ENCODE assay signal across 18 mouse cellular contexts in genomic region chr11:53745260-53745659, GRCm38 (mm10). TPM values are rescaled to one million over a fixed set of nuclear protein-coding genes. Genes with fewer than 3 reads are reported as not detected.
"Had no signal": no experiment of that assay in that cellular context is flagged by ENCODE, and none has a peak within 500 bp of the region (broad histone marks: within the 10 kb centered on the region; RNA-seq: fewer than 3 reads in every experiment).

No protein-coding gene starts in this region.

- H3K4me3 ChIP-seq: intestine, embryonic 15.5 days; limb, embryonic 13.5 days; liver, embryonic 15.5 days; midbrain, embryonic 12.5 days; myocyte; neural tube, embryonic 12.5 days had no signal

- ATAC-seq: intestine, embryonic 15.5 days had no signal

- H3K27ac ChIP-seq: intestine, embryonic 15.5 days; limb, embryonic 13.5 days; liver, embryonic 15.5 days; midbrain, embryonic 12.5 days; neural tube, embryonic 12.5 days had no signal

- H3K9ac ChIP-seq: intestine, embryonic 15.5 days; limb, embryonic 13.5 days; liver, embryonic 15.5 days; lung, embryonic 14.5 days; midbrain, embryonic 12.5 days; neural tube, embryonic 12.5 days had no signal

- H3K9me3 ChIP-seq: intestine, embryonic 15.5 days; limb, embryonic 13.5 days; liver, embryonic 15.5 days; midbrain, embryonic 12.5 days; neural tube, embryonic 12.5 days had no signal

- DNase-seq: kidney, adult 8-10 months; kidney, postnatal 10 days; kidney, postnatal 4 days; lung, embryonic 14.5 days; thymus, adult 18-20 months; thymus, postnatal 25 days had no signal

- H3K27me3 ChIP-seq: intestine, embryonic 15.5 days; limb, embryonic 13.5 days; liver, embryonic 15.5 days; neural tube, embryonic 12.5 days had no signal

- H3K4me1 ChIP-seq: intestine, embryonic 15.5 days; limb, embryonic 13.5 days; liver, embryonic 15.5 days; midbrain, embryonic 12.5 days; neural tube, embryonic 12.5 days had no signal

- H3K36me3 ChIP-seq: intestine, embryonic 15.5 days; limb, embryonic 13.5 days; liver, embryonic 15.5 days; midbrain, embryonic 12.5 days; neural tube, embryonic 12.5 days had no signal

- H3K4me2 ChIP-seq: intestine, embryonic 15.5 days; limb, embryonic 13.5 days; liver, embryonic 11.5 days; liver, embryonic 15.5 days; lung, embryonic 14.5 days; midbrain, embryonic 12.5 days; neural tube, embryonic 12.5 days had no signal

RNA-seq across cellular contexts. Expression of gene Il5, which starts 24.7 kb away (rescaled TPM):
- total RNA-seq: layer of hippocampus, postnatal 25 days; left cerebral cortex, adult 8-10 months; left cerebral cortex, postnatal 36 days; megakaryocyte-erythroid progenitor cell, adult 5-6 weeks; neutrophil, adult 5-6 weeks had no signal
- polyA plus RNA-seq: intestine, embryonic 15.5 days; limb, embryonic 13.5 days; liver, embryonic 11.5 days; liver, embryonic 15.5 days; lung, embryonic 14.5 days; midbrain, embryonic 12.5 days; myocyte; neural tube, embryonic 12.5 days had no signal

RNA-seq across cellular contexts. Expression of gene Gm17334, which starts 27.7 kb away (rescaled TPM):
- total RNA-seq: neutrophil, adult 5-6 weeks had no signal
- polyA plus RNA-seq: liver, embryonic 11.5 days; midbrain, embryonic 12.5 days; neural tube, embryonic 12.5 days had no signal
